Mouse (Mus musculus): ENCODE data around the gene Cx3cl1. TPM values are rescaled to one million over a fixed set of nuclear protein-coding genes. Genes with fewer than 3 reads are reported as not detected.

The Cx3cl1 gene
- polyA plus RNA-seq, 1 experiment from 2014 or later, result 6.2 TPM

DNA sequence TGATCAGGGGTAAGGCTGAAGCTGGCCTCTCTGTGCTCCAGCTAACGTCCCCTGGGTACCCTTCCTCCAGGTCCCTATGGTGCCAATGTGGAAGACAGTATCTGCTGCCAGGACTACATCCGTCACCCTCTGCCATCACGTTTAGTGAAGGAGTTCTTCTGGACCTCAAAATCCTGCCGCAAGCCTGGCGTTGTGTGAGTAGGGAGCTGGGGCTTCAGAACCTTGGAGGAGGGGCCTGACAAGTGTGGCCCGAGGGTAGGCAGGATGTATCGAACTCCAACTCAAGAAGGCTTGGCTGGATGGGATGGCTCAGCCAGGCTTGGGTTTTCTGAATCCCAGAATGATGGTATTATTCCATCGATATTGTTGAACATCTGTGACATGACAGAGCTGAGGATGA, 25.0 kb upstream of the Cx3cl1 start:
- no peak overlapping the region for H3K27ac ChIP-seq
- no peaks in the 10 kb centered on the region for H3K9me3 ChIP-seq
- H3K4me3 ChIP-seq, result no peak overlapping the region
- H3K27me3 ChIP-seq (ENCODE audit: insufficient read depth, poor library complexity, severe bottlenecking), result peaks cover 26% of the 10 kb centered on the region; the same call in 1 of the 2 replicates
- no peak for DNase-seq (ENCODE audit: low spot score)
- no peaks in the 10 kb centered on the region for H3K36me3 ChIP-seq
- 82% methylated on average over 8 of the region's 8 CpGs for WGBS
- no peaks in the 10 kb centered on the region for H3K4me1 ChIP-seq

DNA sequence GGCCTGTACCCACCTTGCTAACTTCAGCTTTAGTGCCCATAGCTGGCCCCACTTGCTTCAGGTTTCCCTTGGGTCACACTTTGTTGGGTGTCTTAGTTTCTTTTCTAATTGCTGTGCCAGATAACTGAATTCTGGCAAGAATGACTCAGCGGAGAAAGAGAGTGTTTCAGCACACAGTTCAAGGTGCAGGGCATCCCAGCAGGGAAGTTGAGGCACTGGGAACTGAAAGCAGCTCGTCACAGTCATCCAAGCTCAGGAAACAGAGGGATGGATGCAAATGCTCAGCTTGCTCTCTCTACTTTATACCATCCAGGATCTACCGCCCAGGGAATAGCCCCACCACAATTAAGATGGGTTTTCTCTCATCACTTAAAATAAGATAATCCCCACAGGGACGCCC, 23.4 kb upstream of the Cx3cl1 start:
- 52% methylated on average over 4 of the region's 4 CpGs for WGBS
- no peak overlapping the region for H3K27ac ChIP-seq

DNA sequence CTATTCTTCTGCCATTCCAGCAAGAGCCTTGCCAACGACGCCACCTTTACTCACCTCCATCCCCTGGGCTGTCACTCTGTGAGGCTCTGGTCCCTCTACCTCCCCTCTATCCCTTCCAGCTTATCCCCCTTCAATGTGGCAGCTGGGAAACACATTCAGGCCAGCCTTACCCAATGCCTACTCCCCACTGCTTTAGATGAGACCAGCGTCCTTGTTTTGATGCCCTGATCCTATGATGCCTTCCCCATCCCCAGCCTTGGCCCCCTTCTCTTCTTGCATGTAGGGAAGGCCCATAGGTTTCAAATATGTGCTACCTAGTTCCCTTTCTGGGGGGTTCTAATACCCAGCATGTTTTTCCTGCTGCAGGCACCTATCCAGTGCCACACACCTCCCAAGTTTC, 21.9 kb upstream of the Cx3cl1 start:
- Histone ChIP-seq H3K4me1 (0 out of 2 replicates have a peak, but pooled peaks cover 2% of the 10 kb centered on the region), H3K4me3 (no peak overlapping the region), H3K27ac (no peak overlapping the region), H3K9me3 (no peaks in the 10 kb centered on the region), H3K27me3 (ENCODE audit: insufficient read depth, poor library complexity, severe bottlenecking) (peaks cover 24% of the 10 kb centered on the region; the same call in 1 of the 2 replicates), H3K36me3 (no peaks in the 10 kb centered on the region)
- 79% methylated on average over 3 of the region's 3 CpGs for WGBS
- no peak for DNase-seq (ENCODE audit: low spot score)

More for the DNA sequence above, 23.4 kb upstream of the Cx3cl1 start:
- H3K4me3 ChIP-seq, result no peak overlapping the region
- no peaks in the 10 kb centered on the region for H3K4me1 ChIP-seq
- DNase-seq (ENCODE audit: low spot score), result no peak
- no peaks in the 10 kb centered on the region for H3K36me3 ChIP-seq
- H3K27me3 ChIP-seq (ENCODE audit: insufficient read depth, poor library complexity, severe bottlenecking), result peaks cover 26% of the 10 kb centered on the region; the same call in 1 of the 2 replicates
- no peaks in the 10 kb centered on the region for H3K9me3 ChIP-seq

DNA sequence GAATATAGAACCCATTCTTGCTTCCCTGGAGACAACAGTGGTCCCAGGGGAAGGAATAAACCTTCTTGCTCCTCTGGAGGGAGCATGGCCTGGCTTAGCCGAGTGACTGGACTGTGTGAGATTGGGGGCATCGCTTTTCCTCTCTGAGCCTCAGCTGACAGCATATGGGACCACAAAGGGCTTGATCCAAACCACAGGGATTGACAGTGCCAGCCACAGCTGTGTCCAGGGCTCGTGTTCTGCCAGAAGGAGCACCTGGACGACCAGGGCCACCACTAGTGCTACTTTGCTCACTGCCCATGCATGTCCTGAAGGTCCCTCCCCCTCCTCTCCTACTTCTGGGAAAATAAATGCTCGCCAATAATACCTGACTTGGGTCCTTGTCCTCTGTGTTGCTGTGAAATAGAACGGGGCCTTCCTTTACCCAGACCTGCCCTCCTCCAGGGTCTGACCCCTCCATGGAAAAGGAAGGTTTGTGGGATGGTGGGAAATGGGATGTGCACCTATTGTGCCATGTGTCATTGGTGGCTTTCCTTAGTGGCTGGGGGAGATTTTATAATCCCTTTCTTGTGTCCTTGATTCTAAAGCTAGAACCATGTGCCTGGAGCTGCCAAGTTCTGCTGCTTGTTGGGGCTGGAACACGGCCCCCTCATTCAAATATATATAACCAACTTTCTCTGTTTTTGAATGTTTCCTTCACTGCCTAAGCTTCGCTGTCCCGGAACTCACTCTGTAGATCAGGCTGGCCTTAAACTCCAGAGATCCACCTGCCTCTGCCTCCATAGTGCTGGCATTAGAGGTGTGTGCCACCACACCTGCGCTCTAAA, 20.6 kb upstream of the Cx3cl1 start:
- Histone ChIP-seq H3K27ac (no peak overlapping the region), H3K4me1 (0 out of 2 replicates have a peak, but pooled peaks cover 2% of the 10 kb centered on the region), H3K36me3 (no peaks in the 10 kb centered on the region), H3K9me3 (no peaks in the 10 kb centered on the region), H3K27me3 (ENCODE audit: insufficient read depth, poor library complexity, severe bottlenecking) (peaks cover 20% of the 10 kb centered on the region; the same call in 1 of the 2 replicates), H3K4me3 (no peak overlapping the region)
- 79% methylated on average over 10 of the region's 10 CpGs for WGBS
- DNase-seq (ENCODE audit: low spot score), result no peak

DNA sequence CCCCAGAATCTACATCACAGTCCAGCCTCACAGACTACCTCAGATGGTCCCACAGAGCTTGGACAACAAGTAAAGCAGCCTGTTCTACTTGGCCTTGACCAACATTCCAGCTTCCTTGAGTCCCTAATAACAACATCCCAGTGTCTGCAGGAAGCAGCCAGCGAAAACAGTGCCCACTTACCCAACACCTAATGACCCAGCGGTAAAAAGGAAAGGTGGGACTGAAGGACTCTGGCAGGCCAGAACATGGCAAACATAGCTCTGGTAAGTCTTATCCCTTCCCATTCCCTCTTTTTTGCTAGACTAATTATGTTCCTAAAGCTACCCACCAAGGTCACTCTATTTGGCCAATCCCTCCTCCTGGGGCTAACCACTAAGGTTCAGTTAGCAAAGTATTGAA, 17.8 kb upstream of the Cx3cl1 start:
- Histone ChIP-seq H3K4me1 (0 out of 2 replicates have a peak, but pooled peaks cover 2% of the 10 kb centered on the region), H3K36me3 (no peaks in the 10 kb centered on the region), H3K9me3 (no peaks in the 10 kb centered on the region), H3K4me3 (no peak overlapping the region), H3K27me3 (ENCODE audit: insufficient read depth, poor library complexity, severe bottlenecking) (peaks cover 12% of the 10 kb centered on the region; the same call in 1 of the 2 replicates), H3K27ac (no peak overlapping the region)
- WGBS, result 77% methylated on average over 2 of the region's 2 CpGs
- no peak for DNase-seq (ENCODE audit: low spot score)

DNA sequence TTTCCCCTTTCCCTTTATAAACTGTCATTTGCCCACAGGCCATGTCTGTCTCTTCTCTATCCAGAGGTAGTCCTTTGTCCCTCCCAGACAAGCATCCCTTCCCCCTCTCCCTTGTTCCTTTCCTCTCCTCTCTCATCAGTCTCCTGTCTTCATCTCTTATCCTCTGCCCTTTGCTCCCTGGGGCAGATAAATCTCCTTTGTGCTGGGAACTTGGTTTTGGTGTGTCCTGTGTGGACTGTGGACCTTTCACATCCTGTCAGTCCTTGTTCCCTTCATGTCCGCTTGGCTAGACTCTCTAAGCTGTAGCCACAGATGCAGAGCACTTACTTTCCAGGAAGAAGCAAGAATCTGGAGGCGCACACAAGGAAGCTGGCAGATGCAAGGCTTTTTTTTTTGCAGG, 17.3 kb upstream of the Cx3cl1 start:
- H3K27me3 ChIP-seq (ENCODE audit: insufficient read depth, poor library complexity, severe bottlenecking), result peaks cover 12% of the 10 kb centered on the region; the same call in 1 of the 2 replicates
- WGBS, result 64% methylated on average over 2 of the region's 2 CpGs

DNA sequence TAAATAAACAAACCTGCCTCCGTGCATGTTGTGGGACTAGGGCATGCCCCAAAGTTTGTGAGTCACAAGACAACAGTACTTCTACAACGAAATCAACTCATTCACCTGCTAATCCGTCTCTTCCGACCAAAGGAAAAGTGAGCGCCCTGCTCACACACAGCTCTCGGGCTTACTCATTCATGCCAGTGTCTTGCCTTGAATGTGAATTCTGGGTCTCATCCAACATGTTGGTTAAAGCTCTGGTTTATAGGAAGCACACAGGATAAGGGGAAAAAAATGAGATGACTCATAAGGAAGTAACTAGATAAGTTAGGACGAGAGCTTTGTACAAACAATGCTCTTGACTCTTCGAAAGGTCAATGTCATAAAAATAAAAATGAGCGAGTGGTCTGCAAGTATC, 4.8 kb upstream of the Cx3cl1 start:
- H3K9me3 ChIP-seq, result no peaks in the 10 kb centered on the region
- no peaks in the 10 kb centered on the region for H3K36me3 ChIP-seq
- WGBS, result 56% methylated on average over 9 of the region's 9 CpGs
- peaks cover 13% of the 10 kb centered on the region for H3K4me1 ChIP-seq
- H3K4me3 ChIP-seq, result no peak overlapping the region
- DNase-seq (ENCODE audit: low spot score), result no peak
- no peak overlapping the region for H3K27ac ChIP-seq
- peaks cover 55% of the 10 kb centered on the region for H3K27me3 ChIP-seq (ENCODE audit: insufficient read depth, poor library complexity, severe bottlenecking)

More for the DNA sequence above, 17.3 kb upstream of the Cx3cl1 start:
- H3K27ac ChIP-seq, result no peak overlapping the region
- DNase-seq (ENCODE audit: low spot score), result no peak
- H3K36me3 ChIP-seq, result no peaks in the 10 kb centered on the region
- no peak overlapping the region for H3K4me3 ChIP-seq
- H3K4me1 ChIP-seq, result 0 out of 2 replicates have a peak, but pooled peaks cover 2% of the 10 kb centered on the region
- H3K9me3 ChIP-seq, result no peaks in the 10 kb centered on the region

DNA sequence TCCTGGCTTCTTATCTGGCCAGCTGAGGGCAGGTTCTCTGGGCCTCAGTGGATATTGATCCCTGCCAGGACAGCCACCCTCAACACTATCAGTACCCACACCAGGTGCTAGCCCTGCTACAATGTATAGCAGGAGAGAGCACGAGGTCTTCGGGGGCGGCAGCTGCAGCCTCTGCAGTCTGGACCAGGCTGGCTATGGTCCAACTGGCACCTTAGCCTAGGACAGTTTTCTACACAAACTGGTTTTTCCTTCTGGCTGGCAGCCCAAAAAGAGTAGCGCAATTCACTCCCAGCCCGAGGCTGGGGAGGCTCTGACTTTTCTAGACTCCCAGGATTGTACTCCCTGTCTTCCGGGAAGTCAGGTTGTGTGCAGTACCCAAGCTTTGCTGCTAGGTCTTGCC, 864 bp upstream of the Cx3cl1 start:
- no peak overlapping the region for H3K4me3 ChIP-seq
- peaks cover 28% of the 10 kb centered on the region for H3K4me1 ChIP-seq
- H3K27ac ChIP-seq, result no peak overlapping the region
- peaks cover 92% of the 10 kb centered on the region for H3K27me3 ChIP-seq (ENCODE audit: insufficient read depth, poor library complexity, severe bottlenecking)
- no peaks in the 10 kb centered on the region for H3K9me3 ChIP-seq
- 52% methylated on average over 6 of the region's 6 CpGs for WGBS
- DNase-seq (ENCODE audit: low spot score), result no peak
- no peaks in the 10 kb centered on the region for H3K36me3 ChIP-seq

DNA sequence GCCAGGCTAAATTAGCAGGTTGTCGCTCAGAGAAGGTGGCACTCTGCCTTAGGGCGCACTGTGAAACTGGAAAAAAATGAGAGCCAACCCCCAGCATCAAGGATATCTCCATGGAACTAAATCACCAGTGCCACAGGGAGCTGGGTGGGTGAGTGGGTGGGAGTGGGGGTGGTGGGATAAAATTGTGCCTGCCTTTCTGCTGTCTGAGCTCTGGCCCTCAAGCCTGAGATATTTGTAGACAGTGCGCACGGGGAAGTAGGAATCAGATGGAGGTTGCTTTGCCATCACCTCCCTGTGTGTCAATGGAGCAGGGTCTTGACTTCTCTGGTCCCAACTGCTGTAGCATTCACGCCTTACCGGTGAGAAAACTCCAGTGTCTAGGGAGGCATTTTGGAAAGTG, 1.2 kb downstream of the Cx3cl1 start:
- Histone ChIP-seq H3K4me1 (peaks cover 35% of the 10 kb centered on the region), H3K4me3 (peak overlapping the region; percentile 67), H3K27ac (no peak overlapping the region), H3K36me3 (no peaks in the 10 kb centered on the region), H3K9me3 (no peaks in the 10 kb centered on the region), H3K27me3 (ENCODE audit: insufficient read depth, poor library complexity, severe bottlenecking) (peaks cover 79% of the 10 kb centered on the region)
- no peak for DNase-seq (ENCODE audit: low spot score)
- WGBS, result 40% methylated on average over 6 of the region's 6 CpGs

DNA sequence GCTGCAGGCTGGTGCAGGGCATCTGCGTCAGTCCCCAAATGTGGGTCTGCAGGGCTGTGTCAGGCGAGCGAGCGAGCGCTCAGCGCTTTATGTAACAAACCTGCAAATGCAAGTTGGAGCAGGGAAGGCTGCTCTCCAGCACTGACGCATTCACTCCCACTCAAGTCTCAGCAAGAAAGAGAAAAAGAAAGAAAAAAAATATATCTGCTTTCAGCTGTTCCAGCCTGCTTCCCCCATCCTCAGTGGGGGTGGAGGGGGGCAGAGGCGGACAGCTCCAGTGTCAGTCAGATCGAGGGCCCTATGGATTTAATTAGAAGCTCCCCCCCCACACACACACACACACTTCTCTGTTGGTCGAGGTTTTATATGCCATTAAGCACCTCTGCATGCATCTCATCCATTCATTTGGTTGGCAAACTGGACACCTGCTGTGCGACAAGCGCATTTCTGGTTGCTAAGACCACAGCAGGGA, 1.9 kb downstream of the Cx3cl1 start:
- Histone ChIP-seq H3K27me3 (ENCODE audit: insufficient read depth, poor library complexity, severe bottlenecking) (peaks cover 72% of the 10 kb centered on the region), H3K9me3 (no peaks in the 10 kb centered on the region), H3K27ac (no peak overlapping the region), H3K36me3 (no peaks in the 10 kb centered on the region), H3K4me1 (peaks cover 42% of the 10 kb centered on the region), H3K4me3 (no peak overlapping the region)
- no peak for DNase-seq (ENCODE audit: low spot score)
- 19% methylated on average over 12 of the region's 12 CpGs for WGBS

DNA sequence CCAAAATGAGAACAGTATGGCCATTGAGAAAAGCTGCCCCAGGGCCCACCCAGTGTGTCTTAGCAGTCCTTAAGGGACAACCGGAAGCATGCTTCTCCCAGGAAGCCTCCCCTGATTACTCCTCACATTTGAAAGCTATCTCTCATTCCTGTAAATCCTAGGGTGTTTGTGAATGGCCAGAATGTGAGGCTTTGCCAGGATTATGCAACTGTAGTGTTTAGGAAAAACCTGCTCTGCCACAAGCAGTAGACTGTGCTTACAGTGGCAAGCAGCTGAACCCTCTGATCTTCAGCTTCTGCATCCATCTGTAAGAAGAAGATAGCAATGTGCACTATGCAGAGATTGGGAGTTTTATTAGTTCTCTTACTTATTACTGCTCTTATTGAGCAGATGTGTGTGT, 2.8 kb downstream of the Cx3cl1 start:
- no peaks in the 10 kb centered on the region for H3K36me3 ChIP-seq
- DNase-seq (ENCODE audit: low spot score), result no peak
- H3K4me1 ChIP-seq, result peaks cover 51% of the 10 kb centered on the region
- 72% methylated on average over 1 of the region's 1 CpGs for WGBS
- no peaks in the 10 kb centered on the region for H3K9me3 ChIP-seq
- H3K27ac ChIP-seq, result no peak overlapping the region
- H3K4me3 ChIP-seq, result no peak overlapping the region
- H3K27me3 ChIP-seq (ENCODE audit: insufficient read depth, poor library complexity, severe bottlenecking), result peaks cover 65% of the 10 kb centered on the region

DNA sequence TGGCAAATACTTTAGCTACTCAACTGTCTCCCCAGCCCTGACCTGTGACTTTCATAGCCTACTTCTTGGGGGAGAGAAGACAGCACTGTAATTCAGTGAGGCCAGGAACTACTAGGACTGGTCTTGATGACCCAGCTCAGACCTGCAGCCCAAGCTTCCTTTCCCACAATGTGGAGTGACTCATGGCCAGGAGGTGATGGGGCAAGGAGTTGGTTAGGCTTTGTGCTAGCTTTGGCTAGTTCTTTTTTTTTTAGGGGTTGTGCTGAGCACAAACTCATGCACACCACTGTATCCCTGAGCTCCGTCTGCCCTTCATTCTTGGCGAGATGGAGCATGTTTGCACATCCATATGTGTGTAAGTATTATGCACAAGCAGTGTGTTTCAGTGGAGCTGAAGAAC, 4.5 kb downstream of the Cx3cl1 start:
- Histone ChIP-seq H3K4me3 (no peak overlapping the region), H3K4me1 (peaks cover 61% of the 10 kb centered on the region), H3K9me3 (no peaks in the 10 kb centered on the region), H3K36me3 (no peaks in the 10 kb centered on the region), H3K27ac (no peak overlapping the region), H3K27me3 (ENCODE audit: insufficient read depth, poor library complexity, severe bottlenecking) (peaks cover 56% of the 10 kb centered on the region)
- no peak for DNase-seq (ENCODE audit: low spot score)
- WGBS, result 88% methylated on average over 2 of the region's 2 CpGs

DNA sequence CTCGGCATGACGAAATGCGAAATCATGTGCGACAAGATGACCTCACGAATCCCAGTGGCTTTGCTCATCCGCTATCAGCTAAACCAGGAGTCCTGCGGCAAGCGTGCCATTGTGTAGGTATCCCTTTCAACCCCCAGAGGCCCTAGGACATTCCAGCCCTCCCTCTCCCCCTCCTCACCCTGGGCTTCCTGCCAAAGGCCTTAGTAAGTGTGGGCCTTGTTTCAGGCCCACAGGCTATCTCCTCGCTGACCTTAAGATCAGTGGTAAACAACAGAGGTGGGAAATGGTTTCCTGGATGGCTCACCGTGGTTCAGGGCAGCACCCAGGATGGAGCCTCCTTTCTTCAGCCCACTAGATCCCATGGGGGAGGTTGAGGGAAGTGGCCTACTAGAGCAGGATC, 6.2 kb downstream of the Cx3cl1 start:
- WGBS, result 42% methylated on average over 10 of the region's 10 CpGs
- DNase-seq (ENCODE audit: low spot score), result peak; percentile 81
- peak overlapping the region; percentile 72 for H3K27ac ChIP-seq

More for the DNA sequence above, 6.2 kb downstream of the Cx3cl1 start:
- Histone ChIP-seq H3K27me3 (ENCODE audit: insufficient read depth, poor library complexity, severe bottlenecking) (peaks cover 39% of the 10 kb centered on the region), H3K9me3 (no peaks in the 10 kb centered on the region), H3K4me1 (peaks cover 53% of the 10 kb centered on the region), H3K36me3 (no peaks in the 10 kb centered on the region), H3K4me3 (no peak overlapping the region)
